Mouse (Mus musculus): Measurements from ENCODE around the gene Olfr1120.

Gene Olfr1120

GRCm38 (mm10) chr2:87354515-87354914 is at the start of gene Olfr1120:
Gene Olfr1120, plus strand, starts transcription at chr2:87354815.
- no peak for TF ChIP-seq GATA4 (IDR thresholded peaks at IDR 0.05; ENCODE audit: insufficient replicate concordance, low read length)

DNA sequence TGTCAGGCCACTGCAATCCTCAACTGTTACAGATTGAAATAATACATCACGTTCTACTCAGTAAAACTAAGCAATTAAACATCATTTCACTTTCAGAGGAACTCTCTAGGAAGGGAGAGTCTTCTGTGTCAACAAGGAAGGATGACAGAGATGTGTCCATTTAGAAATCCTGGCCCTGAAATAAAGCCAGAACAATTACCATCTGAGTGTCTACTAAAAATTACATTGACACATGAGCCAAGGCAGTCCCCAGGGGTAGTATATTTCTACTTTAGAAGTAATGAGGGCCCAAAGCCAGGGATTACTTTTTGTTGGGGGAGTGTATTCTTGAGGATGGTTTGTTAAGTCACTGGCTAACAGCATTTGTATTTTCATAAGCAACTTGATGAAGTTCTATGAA is 47.3 kb upstream of the Olfr1120 start, which contains the start of gene Olfr1118:
Gene Olfr1118, plus strand, starts transcription at position 301 of the 400 bp plus-strand sequence.
- no peak for TF ChIP-seq GATA4 (IDR thresholded peaks at IDR 0.05; ENCODE audit: insufficient replicate concordance, low read length)

DNA sequence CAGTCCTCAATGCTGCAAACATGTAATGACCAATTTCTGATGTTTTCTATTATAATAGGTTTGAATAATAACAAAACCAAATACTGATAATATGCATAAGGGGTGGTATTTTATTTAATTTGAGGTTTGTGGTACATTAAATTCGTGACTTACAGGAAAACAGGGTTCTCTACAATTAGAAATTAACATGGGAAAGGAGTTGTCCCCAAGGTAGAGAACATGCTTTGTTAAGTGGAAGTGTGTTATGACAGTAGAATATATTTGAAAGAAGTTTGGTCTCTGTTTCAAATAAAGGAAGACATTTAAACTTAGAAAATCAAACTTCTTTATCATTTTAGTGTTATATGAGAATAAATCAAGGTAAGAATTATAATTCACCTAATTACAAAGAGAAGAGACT is 15.0 kb downstream of the Olfr1120 start, which contains the start of gene Olfr1121:
Gene Olfr1121, plus strand, starts transcription at position 301 of the 400 bp plus-strand sequence.
- TF ChIP-seq GATA4 (IDR thresholded peaks at IDR 0.05; ENCODE audit: insufficient replicate concordance, low read length) = no peak

GRCm38 (mm10) chr2:87371726-87372125 is 17.1 kb downstream of the Olfr1120 start:
- no peak for TF ChIP-seq GATA4 (IDR thresholded peaks at IDR 0.05; ENCODE audit: insufficient replicate concordance, low read length)

- TF ChIP-seq GATA4 (IDR thresholded peaks at IDR 0.05; ENCODE audit: insufficient replicate concordance, low read length) = no peak
Measured at GRCm38 (mm10) chr2:87383935-87384334, 29.3 kb downstream of the Olfr1120 start.

GRCm38 (mm10) chr2:87385549-87385948 is 30.9 kb downstream of the Olfr1120 start, which contains the start of gene Olfr1122:
Gene Olfr1122, plus strand, starts transcription at chr2:87385849.
- TF ChIP-seq GATA4 (IDR thresholded peaks at IDR 0.05; ENCODE audit: insufficient replicate concordance, low read length) = no peak

Data from liver, adult (tissue).